Mouse (Mus musculus) ES-Bruce4 (cell line): ENCODE data around the gene Mcub. TPM values are rescaled to one million over a fixed set of nuclear protein-coding genes. Genes with fewer than 3 reads are reported as not detected.

Experiments
- H3K27ac ChIP-seq: 2 replicates; pipeline ENCODE4 v1.5.1; 2012; ENCODE audit warnings: low read length, inconsistent platforms; ENCODE audit not compliant: insufficient read depth
- H3K27me3 ChIP-seq: 2 replicates; pipeline ENCODE4 v1.6.1; 2012; ENCODE audit warnings: mild to moderate bottlenecking, low read length, inconsistent platforms; ENCODE audit not compliant: control insufficient read depth, poor library complexity, insufficient read depth, severe bottlenecking
- H3K36me3 ChIP-seq: 2 replicates; pipeline ENCODE4 v1.6.1; 2012; ENCODE audit warnings: inconsistent platforms, mild to moderate bottlenecking, low read length, moderate library complexity; ENCODE audit not compliant: control insufficient read depth, poor library complexity, insufficient read depth, severe bottlenecking
- H3K4me1 ChIP-seq: one replicate; pipeline ENCODE4 v1.8.1; 2011; ENCODE audit warnings: low read length; ENCODE audit not compliant: control insufficient read depth, insufficient read depth
- H3K4me3 ChIP-seq: 2 replicates; pipeline ENCODE4 v1.5.1; 2011; ENCODE audit warnings: low read depth, mild to moderate bottlenecking, low read length
- H3K9ac ChIP-seq: 2 replicates; pipeline ENCODE4 v1.6.1; 2012; ENCODE audit warnings: low read depth, mild to moderate bottlenecking, inconsistent platforms; ENCODE audit not compliant: poor library complexity, severe bottlenecking
- H3K9me3 ChIP-seq: replicated peaks from 2 replicates; pipeline ENCODE4 v1.6.1; 2012; ENCODE audit warnings: mild to moderate bottlenecking, low read length, inconsistent platforms; ENCODE audit not compliant: control insufficient read depth, poor library complexity, insufficient read depth, severe bottlenecking
- CTCF ChIP-seq: IDR thresholded peaks from one replicate; pipeline ENCODE4 v1.8.1; 2011; ENCODE audit warnings: low read depth, low read length
- EP300 ChIP-seq: IDR thresholded peaks from 2 replicates; pipeline ENCODE4 v1.6.1; 2011; ENCODE audit warnings: low read depth, low read length; ENCODE audit not compliant: insufficient read depth
- POLR2A ChIP-seq: IDR thresholded peaks from one replicate; pipeline ENCODE4 v1.8.1; 2011; ENCODE audit warnings: low read length; ENCODE audit not compliant: insufficient read depth
- polyA plus RNA-seq: library from polyadenylated mRNA; stranded (reverse); fragments of >200 nt; gene quantifications from 2 replicates; pipeline ENCODE4 v1.2.4, GENCODE M21; 2011; ENCODE audit warnings: low read depth; ENCODE audit not compliant: missing spikeins, insufficient read depth, insufficient read length

Mcub gene
- polyA plus RNA-seq, 1 experiment = 1.3 TPM

GRCm38 (mm10) chr3:129936561-129936960, 33.4 kb downstream of the Mcub start:
- H3K4me1 ChIP-seq = no peaks in the 10 kb centered on the region
- no peak for TF ChIP-seq POLR2A
- no peak for TF ChIP-seq EP300
- TF ChIP-seq CTCF = no peak

GRCm38 (mm10) chr3:129932443-129932842, 37.6 kb downstream of the Mcub start:
- no peaks in the 10 kb centered on the region for H3K4me1 ChIP-seq
- TF ChIP-seq CTCF = peak; percentile 36
- TF ChIP-seq EP300 = no peak
- TF ChIP-seq POLR2A = no peak
- H3K9ac ChIP-seq = no peak overlapping the region
- no peak overlapping the region for H3K4me3 ChIP-seq
- no peaks in the 10 kb centered on the region for H3K36me3 ChIP-seq
- H3K27ac ChIP-seq = no peak overlapping the region
- no peaks in the 10 kb centered on the region for H3K9me3 ChIP-seq
- no peaks in the 10 kb centered on the region for H3K27me3 ChIP-seq

More at GRCm38 (mm10) chr3:129936561-129936960, 33.4 kb downstream of the Mcub start:
- H3K36me3 ChIP-seq = no peaks in the 10 kb centered on the region
- no peaks in the 10 kb centered on the region for H3K27me3 ChIP-seq
- H3K9me3 ChIP-seq = no peaks in the 10 kb centered on the region
- H3K9ac ChIP-seq = no peak overlapping the region
- H3K27ac ChIP-seq = no peak overlapping the region
- no peak overlapping the region for H3K4me3 ChIP-seq

GRCm38 (mm10) chr3:129930213-129930778, 39.7 kb downstream of the Mcub start:
- no peak overlapping the region for H3K27ac ChIP-seq
- TF ChIP-seq POLR2A (no peak), CTCF (no peak), EP300 (no peak)
- no peak overlapping the region for H3K9ac ChIP-seq
- H3K36me3 ChIP-seq = no peaks in the 10 kb centered on the region
- no peak overlapping the region for H3K4me3 ChIP-seq
- H3K27me3 ChIP-seq = no peaks in the 10 kb centered on the region
- no peaks in the 10 kb centered on the region for H3K9me3 ChIP-seq
- no peaks in the 10 kb centered on the region for H3K4me1 ChIP-seq

GRCm38 (mm10) chr3:129925861-129926260, 44.1 kb downstream of the Mcub start:
- Histone ChIP-seq H3K27me3 (no peaks in the 10 kb centered on the region), H3K9ac (no peak overlapping the region), H3K4me3 (no peak overlapping the region), H3K4me1 (no peaks in the 10 kb centered on the region), H3K9me3 (no peaks in the 10 kb centered on the region), H3K36me3 (no peaks in the 10 kb centered on the region), H3K27ac (no peak overlapping the region)
- TF ChIP-seq EP300 = no peak
- TF ChIP-seq POLR2A = no peak
- no peak for TF ChIP-seq CTCF

- no peak for TF ChIP-seq EP300
- no peak for TF ChIP-seq CTCF
- TF ChIP-seq POLR2A = no peak
Observed at GRCm38 (mm10) chr3:129923581-129923980, 46.4 kb downstream of the Mcub start.

GRCm38 (mm10) chr3:129918434-129918833, 51.6 kb downstream of the Mcub start:
- Histone ChIP-seq H3K9ac (no peak overlapping the region), H3K9me3 (no peaks in the 10 kb centered on the region), H3K36me3 (no peaks in the 10 kb centered on the region), H3K4me3 (no peak overlapping the region), H3K27ac (no peak overlapping the region), H3K4me1 (no peaks in the 10 kb centered on the region), H3K27me3 (no peaks in the 10 kb centered on the region; the same call in 1 of the 2 replicates)
- no peak for TF ChIP-seq POLR2A
- TF ChIP-seq CTCF = peak; percentile 84

More at GRCm38 (mm10) chr3:129923581-129923980, 46.4 kb downstream of the Mcub start:
- Histone ChIP-seq H3K4me3 (no peak overlapping the region), H3K36me3 (no peaks in the 10 kb centered on the region), H3K4me1 (no peaks in the 10 kb centered on the region), H3K9me3 (no peaks in the 10 kb centered on the region), H3K27ac (no peak overlapping the region), H3K27me3 (no peaks in the 10 kb centered on the region; the same call in 1 of the 2 replicates), H3K9ac (no peak overlapping the region)
